ENCODE assay signal across 8 mouse cellular contexts in genomic region chr12:106010065-106010915, GRCm38 (mm10). TPM values are rescaled to one million over a fixed set of nuclear protein-coding genes. Genes with fewer than 3 reads are reported as not detected.
DNase-seq lines count a peak whose midpoint lies in the region; ATAC-seq and TF ChIP-seq lines count a peak whose summit lies in the region.

Vrk1 (plus strand) TSS chr12:106010228.

- DNase-seq in heart, postnatal 10 days: peak; percentile 97 to 98
- peak; percentile 98 for DNase-seq in large intestine, adult 2 months (ENCODE audit: low read depth, low spot score)
- DNase-seq in liver, postnatal 0 days: peak; percentile 95
- peak; percentile 94 for DNase-seq in testis, postnatal 10 days (ENCODE audit: low spot score)

- peak; percentile 99 for ATAC-seq in cerebellum, adult (ENCODE audit: insufficient number of reproducible peaks, low FRiP score, low TSS enrichment)
- peak; percentile 99 for ATAC-seq in forebrain, embryonic 13.5 days
- ATAC-seq in liver, postnatal 0 days: peak; percentile 99
- ATAC-seq in neural tube, embryonic 14.5 days (ENCODE audit: low read depth): peak; percentile 100

- intact Hi-C loops in heart, postnatal 10 days (cut with DNase I): loop anchor here (2.0 kb wide), 1 partner anchor 45 kb away; no protein-coding TSS in a partner anchor

- H3K9ac ChIP-seq in ES-Bruce4 (ENCODE audit: low read depth, poor library complexity, severe bottlenecking): peak within 1 kb of the TSS; percentile 87
- peak within 1 kb of the TSS; percentile 87 for H3K9ac ChIP-seq in forebrain, embryonic 13.5 days
- H3K9ac ChIP-seq in liver, postnatal 0 days (replicated peaks): peak within 1 kb of the TSS; percentile 92
- peak within 1 kb of the TSS; percentile 68 for H3K9ac ChIP-seq in neural tube, embryonic 14.5 days (replicated peaks; ENCODE audit: low read depth, low read length)

- no peak within 1 kb of the TSS for H3K27ac ChIP-seq in ES-Bruce4 (ENCODE audit: insufficient read depth, low read length)
- peak within 1 kb of the TSS; percentile 48 for H3K27ac ChIP-seq in forebrain, embryonic 13.5 days
- H3K27ac ChIP-seq in liver, postnatal 0 days (ENCODE audit: low read depth): peak within 1 kb of the TSS; percentile 85
- no peak within 1 kb of the TSS for H3K27ac ChIP-seq in neural tube, embryonic 14.5 days (ENCODE audit: low read depth, low read length)

- no peak for TF ChIP-seq POLR2A in ES-Bruce4 (IDR thresholded peaks at IDR 0.05; ENCODE audit: insufficient read depth, low read length)

- no peak for TF ChIP-seq EP300 in ES-Bruce4 (IDR thresholded peaks at IDR 0.05; ENCODE audit: insufficient read depth, low read depth, low read length)
- TF ChIP-seq EP300 in liver, postnatal 0 days (IDR thresholded peaks at IDR 0.05; ENCODE audit: low read depth): peak; percentile 32; the same call in 1 of the 2 replicates

- no peaks in the 10 kb centered on the region for H3K27me3 ChIP-seq in ES-Bruce4 (ENCODE audit: control insufficient read depth, insufficient read depth, low read length, poor library complexity, severe bottlenecking)
- H3K27me3 ChIP-seq in forebrain, embryonic 13.5 days: no peaks in the 10 kb centered on the region
- H3K27me3 ChIP-seq in liver, postnatal 0 days (ENCODE audit: insufficient read depth, low read length): no peaks in the 10 kb centered on the region
- no peaks in the 10 kb centered on the region for H3K27me3 ChIP-seq in neural tube, embryonic 14.5 days (ENCODE audit: control insufficient read depth, insufficient read depth, low read length)

- H3K4me1 ChIP-seq in ES-Bruce4 (ENCODE audit: control insufficient read depth, insufficient read depth, low read length): peaks cover 2% of the 10 kb centered on the region
- H3K4me1 ChIP-seq in forebrain, embryonic 13.5 days: peaks cover 18% of the 10 kb centered on the region
- H3K4me1 ChIP-seq in liver, postnatal 0 days (ENCODE audit: insufficient read depth): peaks cover 3% of the 10 kb centered on the region; the same call in 1 of the 2 replicates
- H3K4me1 ChIP-seq in neural tube, embryonic 14.5 days (ENCODE audit: control insufficient read depth, insufficient read depth, low read length): no peaks in the 10 kb centered on the region

- H3K36me3 ChIP-seq in ES-Bruce4 (ENCODE audit: control insufficient read depth, insufficient read depth, low read length, poor library complexity, severe bottlenecking): peaks cover 2% of the 10 kb centered on the region; the same call in 1 of the 2 replicates
- no peaks in the 10 kb centered on the region for H3K36me3 ChIP-seq in forebrain, embryonic 13.5 days (ENCODE audit: poor library complexity, severe bottlenecking)
- H3K36me3 ChIP-seq in liver, postnatal 0 days (replicated peaks; ENCODE audit: insufficient read depth, low read length): 0 out of 2 replicates have a peak, but pooled peaks cover 5% of the 10 kb centered on the region
- no peaks in the 10 kb centered on the region for H3K36me3 ChIP-seq in neural tube, embryonic 14.5 days (ENCODE audit: control insufficient read depth, insufficient read depth, low read length)

- H3K9me3 ChIP-seq in ES-Bruce4 (replicated peaks; ENCODE audit: control insufficient read depth, insufficient read depth, low read length, poor library complexity, severe bottlenecking): no peaks in the 10 kb centered on the region
- no peaks in the 10 kb centered on the region for H3K9me3 ChIP-seq in forebrain, embryonic 13.5 days (replicated peaks)
- no peaks in the 10 kb centered on the region for H3K9me3 ChIP-seq in liver, postnatal 0 days (ENCODE audit: low read length)
- H3K9me3 ChIP-seq in neural tube, embryonic 14.5 days (ENCODE audit: control insufficient read depth, low read length): no peaks in the 10 kb centered on the region

- peak within 1 kb of the TSS; percentile 97 for H3K4me3 ChIP-seq in ES-Bruce4 (ENCODE audit: low read depth, low read length)
- H3K4me3 ChIP-seq in forebrain, embryonic 13.5 days: peak within 1 kb of the TSS; percentile 96
- H3K4me3 ChIP-seq in liver, postnatal 0 days (ENCODE audit: low read depth, low read length): peak within 1 kb of the TSS; percentile 90
- H3K4me3 ChIP-seq in neural tube, embryonic 14.5 days (ENCODE audit: low read depth, low read length): peak within 1 kb of the TSS; percentile 80

- WGBS in forebrain, embryonic 13.5 days: under 1% methylated on average over 51 of the region's 72 CpGs
- under 1% methylated on average over 72 of the region's 72 CpGs for WGBS in large intestine, adult 2 months
- under 1% methylated on average over 72 of the region's 72 CpGs for WGBS in liver, postnatal 0 days (ENCODE audit: insufficient replicate concordance)
- WGBS in neural tube, embryonic 14.5 days: under 1% methylated on average over 58 of the region's 72 CpGs

- peak within 1 kb of the TSS; percentile 88 for H3K4me2 ChIP-seq in forebrain, embryonic 13.5 days
- peak within 1 kb of the TSS; percentile 84 for H3K4me2 ChIP-seq in liver, postnatal 0 days (ENCODE audit: low read depth, low read length)
- peak within 1 kb of the TSS; percentile 81 for H3K4me2 ChIP-seq in neural tube, embryonic 14.5 days (ENCODE audit: low read depth, low read length)

- TF ChIP-seq CTCF in ES-Bruce4 (IDR thresholded peaks at IDR 0.05; ENCODE audit: low read depth, low read length): no peak
- TF ChIP-seq CTCF in liver, postnatal 0 days (IDR thresholded peaks at IDR 0.05; ENCODE audit: low read depth): 0 out of 2 replicates have a peak, but pooled peaks have one; percentile 1

RNA-seq across cellular contexts. Expression of gene Vrk1, which starts in this region (rescaled TPM):
- polyA plus RNA-seq in ES-Bruce4 (2011; ENCODE audit: insufficient read depth, insufficient read length, low read depth, missing spikeins): 82.8 and 85.6 TPM in 2 replicates
- polyA plus RNA-seq in forebrain, embryonic 13.5 days (2015; fragmentation: Nextera tagmentation; extraction: Ambion mirVana): 98.6 and 101 TPM in 2 replicates
- total RNA-seq in heart, postnatal 10 days (2021): 10 to 100 TPM; 17.8 to 19.1 TPM
- polyA plus RNA-seq in large intestine, adult 2 months (2012; rRNA removed): 6.5 and 7.9 TPM in 2 replicates
- polyA plus RNA-seq in liver, postnatal 0 days (2015; fragmentation: Nextera tagmentation; extraction: Ambion mirVana): 44.8 and 45.8 TPM in 2 replicates
- polyA plus RNA-seq in neural tube, embryonic 14.5 days (2014; fragmentation: Nextera tagmentation; extraction: Ambion mirVana): 28.8 and 32.9 TPM in 2 replicates

Comparison
In these comparisons a context has a peak if more than half of its experiments do, and no peak if none do; other contexts are left out.
1. H3K27ac ChIP-seq: peak in forebrain, embryonic 13.5 days (single experiment) and liver, postnatal 0 days (single experiment); none in ES-Bruce4 (single experiment) and neural tube, embryonic 14.5 days (single experiment).
2. Peak in every context shown above with its lines, with median percentiles within 50 percentile points of each other: H3K4me3 ChIP-seq, H3K9ac ChIP-seq, ATAC-seq, H3K4me2 ChIP-seq and DNase-seq.